ENCODE assay signal across 8 mouse cellular contexts in the genomic region with DNA sequence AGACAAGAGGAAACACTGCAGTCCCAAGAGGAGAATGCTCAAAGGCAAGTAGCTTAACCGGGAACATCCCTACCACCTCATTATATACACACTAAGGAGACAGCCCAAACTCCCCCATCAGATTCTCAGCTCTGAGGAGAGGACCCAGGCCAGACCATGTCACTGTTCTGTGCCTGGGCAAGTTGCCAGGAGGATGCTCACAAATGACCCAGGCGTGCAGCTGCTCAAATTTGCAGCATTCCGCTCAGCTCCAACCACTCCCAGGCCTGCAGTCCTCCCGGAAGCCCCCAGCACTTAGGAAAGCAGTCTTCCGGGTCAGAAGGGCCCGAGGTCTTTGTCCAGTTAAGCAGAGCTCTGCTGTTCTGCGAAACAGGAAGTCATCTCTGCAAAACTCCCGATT. TPM values are rescaled to one million over a fixed set of nuclear protein-coding genes. Genes with fewer than 3 reads are reported as not detected.
DNase-seq lines count a peak whose midpoint lies in the region; ATAC-seq and TF ChIP-seq lines count a peak whose summit lies in the region.

No protein-coding gene starts in this region.

- 37% methylated on average over 8 of the region's 8 CpGs for WGBS in cerebellum, adult 2 months
- WGBS in kidney, embryonic 14.5 days, result 38% methylated on average over 8 of the region's 8 CpGs

- TF ChIP-seq POLR2A in cerebellum, adult 2 months (IDR thresholded peaks at IDR 0.05; ENCODE audit: borderline replicate concordance, insufficient read depth, low read length), result no peak
- no peak for TF ChIP-seq POLR2A in myocyte (IDR thresholded peaks at IDR 0.05; ENCODE audit: insufficient read length, low read depth)

- H3K4me2 ChIP-seq in kidney, embryonic 14.5 days (replicated peaks; ENCODE audit: low read depth, low read length), result no peak overlapping the region
- no peak overlapping the region for H3K4me2 ChIP-seq in myocyte (ENCODE audit: low read depth)

- H3K27ac ChIP-seq in cerebellum, adult 2 months (ENCODE audit: insufficient read depth, low read length), result no peak overlapping the region
- peak overlapping the region; percentile 30; the same call in 1 of the 2 replicates for H3K27ac ChIP-seq in kidney, embryonic 14.5 days (ENCODE audit: low read depth, low read length)

- no peak for TF ChIP-seq CTCF in cerebellum, adult 2 months (IDR thresholded peaks at IDR 0.05; ENCODE audit: borderline replicate concordance, insufficient read depth, low read depth, low read length)

- no peak overlapping the region for H3K4me3 ChIP-seq in cerebellum, adult 2 months (replicated peaks; ENCODE audit: insufficient read depth, low read depth, low read length)
- no peak overlapping the region for H3K4me3 ChIP-seq in kidney, embryonic 14.5 days (ENCODE audit: low read length)
- no peak overlapping the region for H3K4me3 ChIP-seq in myocyte

- DNase-seq in cerebellum, adult 2 months, result peak; percentile 25 to 26
- no peak for DNase-seq in cerebellum, adult 11 months
- DNase-seq in testis, postnatal 10 days (ENCODE audit: low spot score), result peak; percentile 78
- DNase-seq in testis, postnatal 14 days (ENCODE audit: low spot score), result no peak
- no peak for DNase-seq in layer of hippocampus, postnatal 14 days (ENCODE audit: low spot score in 2 of 2)
- DNase-seq in layer of hippocampus, adult 8-10 months (ENCODE audit: low spot score in 2 of 2), result no peak

- ATAC-seq in kidney, embryonic 14.5 days (ENCODE audit: low FRiP score, low TSS enrichment), result peak; percentile 39

- no peak overlapping the region for H3K9ac ChIP-seq in kidney, embryonic 14.5 days (ENCODE audit: low read depth, low read length)

- no peaks in the 10 kb centered on the region for H3K36me3 ChIP-seq in kidney, embryonic 14.5 days (ENCODE audit: control insufficient read depth, insufficient read depth, low read length)
- no peaks in the 10 kb centered on the region for H3K36me3 ChIP-seq in myocyte (ENCODE audit: control insufficient read depth, insufficient read depth)

- no peaks in the 10 kb centered on the region for H3K27me3 ChIP-seq in cerebellum, adult 2 months (ENCODE audit: control insufficient read depth, insufficient read depth, low read length)
- no peaks in the 10 kb centered on the region for H3K27me3 ChIP-seq in kidney, embryonic 14.5 days (ENCODE audit: control insufficient read depth, insufficient read depth, low read length)
- H3K27me3 ChIP-seq in myocyte (ENCODE audit: control insufficient read depth, insufficient read depth, insufficient read length), result no peaks in the 10 kb centered on the region

- H3K79me2 ChIP-seq in myocyte (ENCODE audit: control insufficient read depth, insufficient read depth), result peaks cover 99% of the 10 kb centered on the region

- H3K9me3 ChIP-seq in kidney, embryonic 14.5 days (ENCODE audit: control insufficient read depth, low read length), result no peaks in the 10 kb centered on the region

- peaks cover 26% of the 10 kb centered on the region for H3K4me1 ChIP-seq in cerebellum, adult 2 months (ENCODE audit: control insufficient read depth, insufficient read depth, low read length)
- peaks cover 39% of the 10 kb centered on the region for H3K4me1 ChIP-seq in kidney, embryonic 14.5 days (ENCODE audit: control insufficient read depth, insufficient read depth, low read length)

- no peak overlapping the region for H3ac ChIP-seq in myocyte (ENCODE audit: control insufficient read depth, insufficient read length)

TF ChIP-seq in myocyte, 11 proteins besides CTCF, POLR2A, EP300 and RAD21:
- TF ChIP-seq MYOG (IDR thresholded peaks at IDR 0.05; ENCODE audit: control insufficient read depth in 1 of 3, insufficient read depth in 1 of 3, insufficient read length in 2 of 3, low read depth in 2 of 3) (peak in 1 of 3 experiments; percentile 60), CEBPB (IDR thresholded peaks at IDR 0.05; ENCODE audit: insufficient read depth, poor library complexity, severe bottlenecking) (no peak), MAX (IDR thresholded peaks at IDR 0.05; ENCODE audit: low read depth) (no peak), MYOD1 (IDR thresholded peaks at IDR 0.05; ENCODE audit: control insufficient read depth in 1 of 3, insufficient read length in 2 of 3, low read depth in 2 of 3) (peak in 2 of 3 experiments; percentile 5 to 17), USF1 (IDR thresholded peaks at IDR 0.05; ENCODE audit: low read depth) (no peak)

RNA-seq across cellular contexts. Expression of a gene that starts 31.6 kb away (rescaled TPM):
- 31.1 and 37.2 TPM in 2 replicates for polyA plus RNA-seq in cerebellum, adult 2 months (2012; rRNA removed)
- polyA plus RNA-seq in kidney, embryonic 14.5 days (2014; fragmentation: Nextera tagmentation; extraction: Ambion mirVana), result 24.2 and 51.5 TPM in 2 replicates
- polyA plus RNA-seq in myocyte (2012; fragmentation: generic; extraction: Trizol), result 26.9 TPM
- total RNA-seq in layer of hippocampus, postnatal 14 days (2021), result 10 to 100 TPM; 49.9 to 51.0 TPM
- total RNA-seq in layer of hippocampus, adult 8-10 months (2022), result 10 to 100 TPM; 52.6 to 80.4 (median 63.4) TPM

Comparison
In these comparisons a context has a peak if more than half of its experiments do, and no peak if none do; other contexts are left out.
1. DNase-seq: peak in cerebellum, adult 2 months (2 of 2) and testis, postnatal 10 days (single experiment); none in cerebellum, adult 11 months (single experiment), testis, postnatal 14 days (single experiment), layer of hippocampus, postnatal 14 days (0 of 2) and layer of hippocampus, adult 8-10 months (0 of 2).